Mouse (Mus musculus) CH12.LX (cell line): ENCODE results near the gene Sept3. TPM values are rescaled to one million over a fixed set of nuclear protein-coding genes. Genes with fewer than 3 reads are reported as not detected.

ENCODE experiments used
- DNase-seq: peaks from one replicate; pipeline ENCODE4 v3.0.0-alpha.2; 2013; ENCODE audit errors: extremely low read depth
- H3K27ac ChIP-seq: 2 replicates; pipeline ENCODE4 v1.5.1; 2012; ENCODE audit warnings: low read depth, mild to moderate bottlenecking, control low read depth, moderate library complexity; ENCODE audit not compliant: insufficient read depth
- H3K27me3 ChIP-seq: replicated peaks from 2 replicates; pipeline ENCODE3; 2012; ENCODE audit warnings: inconsistent platforms
- H3K36me3 ChIP-seq, 2 experiments: replicated peaks in 1 of 2; 2 replicates each; pipeline versions ENCODE3 to v1.6.1; 2012; ENCODE audit warnings: inconsistent platforms in 1 of 2, low read length in 1 of 2, mild to moderate bottlenecking in 1 of 2, mixed read lengths in 1 of 2, moderate library complexity in 1 of 2; ENCODE audit not compliant: control insufficient read depth in 1 of 2, insufficient read depth in 1 of 2
- H3K4me1 ChIP-seq, 2 experiments: 2 replicates each; pipeline ENCODE4 v1.6.1; 2012; ENCODE audit warnings: inconsistent platforms in 1 of 2, moderate library complexity in 1 of 2; ENCODE audit not compliant: insufficient read depth in 2 of 2, control insufficient read depth in 1 of 2
- H3K4me2 ChIP-seq: 2 replicates; pipeline ENCODE4 v1.6.1; 2012; ENCODE audit warnings: low read depth, mild to moderate bottlenecking, control low read depth; ENCODE audit not compliant: poor library complexity, insufficient read depth, severe bottlenecking
- H3K4me3 ChIP-seq, 3 experiments: fragments of 150-350 bp in 1 of 3; sonication (generic) in 1 of 3; replicated peaks in 1 of 3; 2 replicates each; pipeline versions ENCODE3 to v1.5.1; 2011 to 2012; ENCODE audit warnings: low read depth in 2 of 3, low read length in 2 of 3, mild to moderate bottlenecking in 2 of 3, moderate library complexity in 2 of 3, control low read depth in 1 of 3, improper control_type of control experiment in 1 of 3, inconsistent platforms in 1 of 3, mixed read lengths in 1 of 3; ENCODE audit not compliant: poor library complexity in 1 of 3
- H3K79me2 ChIP-seq: replicated peaks from 2 replicates; pipeline ENCODE4 v1.6.1; 2012; ENCODE audit warnings: mild to moderate bottlenecking, moderate library complexity; ENCODE audit not compliant: control insufficient read depth, poor library complexity, insufficient read depth, severe bottlenecking; ENCODE audit errors: extremely low read depth
- H3K9ac ChIP-seq: 2 replicates; pipeline ENCODE4 v1.6.1; 2012; ENCODE audit warnings: low read depth, mild to moderate bottlenecking, control low read depth, moderate library complexity; ENCODE audit not compliant: insufficient read depth
- H3K9me3 ChIP-seq: replicated peaks from 2 replicates; pipeline ENCODE3; 2012; ENCODE audit warnings: low read length, inconsistent platforms, mixed read lengths
- BHLHE40 ChIP-seq: IDR thresholded peaks from 2 replicates; pipeline ENCODE4 v1.6.1; 2011; ENCODE audit warnings: mild to moderate bottlenecking, low read depth, low read length, improper control_type of control experiment
- CTCF ChIP-seq, 2 experiments: IDR thresholded peaks in 1 of 2; conservative IDR thresholded peaks in 1 of 2; 2 replicates each; pipeline ENCODE4 v1.5.1; 2011 to 2012; ENCODE audit warnings: low read depth in 2 of 2, low read length in 2 of 2, improper control_type of control experiment in 1 of 2, inconsistent platforms in 1 of 2, mild to moderate bottlenecking in 1 of 2, moderate library complexity in 1 of 2
- E2F4 ChIP-seq: IDR thresholded peaks from 2 replicates; pipeline ENCODE4 v1.6.1; 2011; ENCODE audit warnings: low read depth, low read length, improper control_type of control experiment; ENCODE audit not compliant: insufficient replicate concordance
- ETS1 ChIP-seq: conservative IDR thresholded peaks from 2 replicates; pipeline ENCODE4 v1.6.1; 2012; ENCODE audit warnings: low read depth, mild to moderate bottlenecking, inconsistent platforms, low read length, improper control_type of control experiment, moderate library complexity
- HCFC1 ChIP-seq: IDR thresholded peaks from 2 replicates; pipeline ENCODE4 v1.6.1; 2012; ENCODE audit warnings: low read depth, mild to moderate bottlenecking, inconsistent platforms, low read length, improper control_type of control experiment
- IRF4 ChIP-seq: IDR thresholded peaks from 2 replicates; pipeline ENCODE4 v1.6.1; 2014; ENCODE audit warnings: low read depth, mild to moderate bottlenecking, inconsistent platforms, low read length, improper control_type of control experiment
- JUND ChIP-seq: conservative IDR thresholded peaks from 2 replicates; pipeline ENCODE4 v1.6.1; 2011; ENCODE audit warnings: low read depth, low read length, improper control_type of control experiment
- MAFK ChIP-seq: IDR thresholded peaks from 2 replicates; pipeline ENCODE4 v1.6.1; 2011; ENCODE audit warnings: low read length, improper control_type of control experiment; ENCODE audit not compliant: insufficient replicate concordance
- MXI1 ChIP-seq: IDR thresholded peaks from 2 replicates; pipeline ENCODE4 v1.6.1; 2011; ENCODE audit warnings: mild to moderate bottlenecking, low read depth, low read length, improper control_type of control experiment
- PAX5 ChIP-seq: IDR thresholded peaks from 2 replicates; pipeline ENCODE4 v1.6.1; 2012; ENCODE audit warnings: low read length, inconsistent platforms, mixed read lengths
- RAD21 ChIP-seq: IDR thresholded peaks from 2 replicates; pipeline ENCODE4 v1.6.1; 2011; ENCODE audit warnings: low read depth, mild to moderate bottlenecking, low read length, improper control_type of control experiment, moderate library complexity
- SIN3A ChIP-seq: IDR thresholded peaks from 2 replicates; pipeline ENCODE4 v1.6.1; 2012; ENCODE audit warnings: low read length, improper control_type of control experiment, inconsistent platforms
- SMC3 ChIP-seq: IDR thresholded peaks from 2 replicates; pipeline ENCODE4 v1.6.1; 2011; ENCODE audit warnings: low read depth, low read length, improper control_type of control experiment
- TBP ChIP-seq: conservative IDR thresholded peaks from 2 replicates; pipeline ENCODE4 v1.6.1; 2011; ENCODE audit warnings: low read depth, low read length, improper control_type of control experiment
- TCF12 ChIP-seq: IDR thresholded peaks from 2 replicates; pipeline ENCODE4 v1.6.1; 2014; ENCODE audit warnings: low read depth, mild to moderate bottlenecking, inconsistent platforms, low read length, improper control_type of control experiment
- ZC3H11A ChIP-seq: IDR thresholded peaks from 2 replicates; pipeline ENCODE4 v1.6.1; 2012; ENCODE audit warnings: low read depth, mild to moderate bottlenecking, inconsistent platforms, low read length, improper control_type of control experiment
- ZNF384 ChIP-seq: IDR thresholded peaks from 2 replicates; pipeline ENCODE4 v1.6.1; 2012; ENCODE audit warnings: low read depth, low read length, improper control_type of control experiment, inconsistent platforms
- dilution Hi-C: fragments of 300-500 bp; cut with MboI; formaldehyde crosslinking; loops from 2 replicates; pipeline ENCODE4 v1.14.3; 2020; ENCODE audit warnings: low sequenced_read_pairs; ENCODE audit not compliant: extremely low pct_unique_long_range_greater_than_20kb, extremely low pct_ligation_motif_present
- in situ Hi-C: fragments of 300-500 bp; cut with MboI; formaldehyde crosslinking; loops from 3 replicates; pipeline ENCODE4 v1.14.3; 2019; ENCODE audit warnings: low sequenced_read_pairs, low pct_ligation_motif_present, low pct_unique_long_range_greater_than_20kb, mixed read lengths
- polyA plus RNA-seq: library from polyadenylated mRNA; unstranded; fragments of >175 nt; gene quantifications from 2 replicates; pipeline ENCODE4 v1.2.1, GENCODE M21; 2012; ENCODE audit warnings: low read depth; ENCODE audit not compliant: insufficient read length
- total RNA-seq, 2 experiments: library from RNA; depleted of rRNA; stranded (reverse); fragments of 300-350 nt in 1 of 2; fragments of >200 nt in 1 of 2; gene quantifications; 2 replicates each; pipeline ENCODE4 v1.2.3; 2012 to 2014

Gene Sept3
- total and polyA plus RNA-seq, 3 experiments, result 0.04 to 0.07 TPM; not detected in 1

GRCm38 (mm10) chr15:82247131-82247776 is 27.4 kb upstream of the Sept3 start:
- H3K79me2 ChIP-seq, result peaks cover 4% of the 10 kb centered on the region; the same call in 1 of the 2 replicates
- dilution Hi-C loops (no loop called here), in situ Hi-C loops (loop anchor here (10.0 kb wide), 1 partner anchor 182 kb away; the partner anchor contains the start of gene Mei1)
- no peaks in the 10 kb centered on the region for H3K27me3 ChIP-seq
- no peak overlapping the region for H3K27ac ChIP-seq
- peaks cover 0 to 2% of the 10 kb centered on the region in 2 experiments for H3K36me3 ChIP-seq
- H3K9ac ChIP-seq, result no peak overlapping the region
- no peak for DNase-seq
- H3K4me2 ChIP-seq, result no peak overlapping the region
- H3K4me1 ChIP-seq, result peaks cover 2 to 13% of the 10 kb centered on the region in 2 experiments
- H3K9me3 ChIP-seq, result peaks cover 7% of the 10 kb centered on the region
- TF ChIP-seq JUND (no peak), BHLHE40 (no peak), E2F4 (no peak), SMC3 (no peak), CTCF (conservative IDR thresholded peaks at IDR 0.05 in 1 of 2, IDR thresholded peaks at IDR 0.05 in 1 of 2; ENCODE audit: low read depth in 2 of 2, low read length in 2 of 2) (no peak), MXI1 (no peak), IRF4 (no peak), TBP (no peak), PAX5 (no peak), ETS1 (no peak), SIN3A (no peak), MAFK (no peak), HCFC1 (no peak), TCF12 (no peak)
- no peak overlapping the region for H3K4me3 ChIP-seq

DNA sequence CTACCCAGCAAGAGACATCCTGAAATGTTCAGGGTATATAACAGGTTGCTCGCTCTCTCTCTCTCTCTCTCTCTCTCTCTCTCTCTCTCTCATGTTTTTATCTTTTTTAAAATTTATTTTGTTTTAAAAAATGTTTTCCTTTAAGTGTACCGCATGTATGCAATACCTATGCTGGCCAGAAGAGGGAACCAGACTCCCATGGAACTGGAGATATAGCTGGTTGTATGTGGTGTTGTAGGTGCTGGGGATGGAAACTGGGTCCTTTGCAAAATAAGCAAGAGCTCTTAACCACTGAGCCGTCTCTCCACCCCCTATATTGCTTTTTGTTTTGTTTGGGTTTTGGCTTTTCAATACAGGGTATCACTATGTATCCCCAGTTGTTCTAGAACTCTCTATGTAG is 23.1 kb upstream of the Sept3 start:
- no peak for DNase-seq
- Histone ChIP-seq H3K9ac (no peak overlapping the region), H3K4me1 (peaks cover 8 to 14% of the 10 kb centered on the region in 2 experiments), H3K27me3 (peaks cover 29% of the 10 kb centered on the region), H3K9me3 (peaks cover 9% of the 10 kb centered on the region), H3K79me2 (no peaks in the 10 kb centered on the region), H3K36me3 (no peaks in the 10 kb centered on the region), H3K27ac (no peak overlapping the region), H3K4me3 (no peak overlapping the region), H3K4me2 (no peak overlapping the region)
- in situ Hi-C loops, result loop anchor here (25.0 kb wide), 1 partner anchor 836 kb away; the partner anchor contains the start of gene Serhl
- TF ChIP-seq PAX5 (no peak), CTCF (conservative IDR thresholded peaks at IDR 0.05 in 1 of 2, IDR thresholded peaks at IDR 0.05 in 1 of 2; ENCODE audit: low read depth in 2 of 2, low read length in 2 of 2) (peak; percentile 14 to 47; a peak in 3 of 4 replicates), ZC3H11A (no peak), ZNF384 (no peak), RAD21 (peak; percentile 7), JUND (no peak)
- dilution Hi-C loops, result no loop called here
